Mouse (Mus musculus): ENCODE results near the gene Olfr993.

The Olfr993 gene

GRCm38 (mm10) chr2:85414777-85415176 is at the start of gene Olfr993:
Olfr993 (minus strand) TSS chr2:85414877.
- ChIA-PET CTCF (no interaction called here), POLR2A (no interaction called here)

- CTCF ChIA-PET, result no interaction called here
- POLR2A ChIA-PET, result no interaction called here
These were observed 28.9 kb upstream of the Olfr993 start, which contains the start of gene Olfr995 for GRCm38 (mm10) chr2:85443539-85443938. Olfr995 (minus strand) TSS chr2:85443639.

- ChIA-PET POLR2A (no interaction called here), CTCF (no interaction called here)
These were observed 27.9 kb upstream of the Olfr993 start for GRCm38 (mm10) chr2:85442546-85442945.

GRCm38 (mm10) chr2:85436351-85436750 is 21.7 kb upstream of the Olfr993 start, which contains the start of gene Olfr994:
Olfr994 (minus strand) TSS chr2:85436451.
- CTCF ChIA-PET, result no interaction called here

GRCm38 (mm10) chr2:85425893-85426292 is 11.2 kb upstream of the Olfr993 start:
- POLR2A ChIA-PET, result no interaction called here
- CTCF ChIA-PET, result no interaction called here

More at GRCm38 (mm10) chr2:85436351-85436750, 21.7 kb upstream of the Olfr993 start, which contains the start of gene Olfr994:
- POLR2A ChIA-PET, result no interaction called here

GRCm38 (mm10) chr2:85409369-85409768 is 5.3 kb downstream of the Olfr993 start, which contains the start of gene Olfr992:
Olfr992 (minus strand) TSS chr2:85409469.
- CTCF ChIA-PET, result no interaction called here
- POLR2A ChIA-PET, result no interaction called here
